In the genomic region with DNA sequence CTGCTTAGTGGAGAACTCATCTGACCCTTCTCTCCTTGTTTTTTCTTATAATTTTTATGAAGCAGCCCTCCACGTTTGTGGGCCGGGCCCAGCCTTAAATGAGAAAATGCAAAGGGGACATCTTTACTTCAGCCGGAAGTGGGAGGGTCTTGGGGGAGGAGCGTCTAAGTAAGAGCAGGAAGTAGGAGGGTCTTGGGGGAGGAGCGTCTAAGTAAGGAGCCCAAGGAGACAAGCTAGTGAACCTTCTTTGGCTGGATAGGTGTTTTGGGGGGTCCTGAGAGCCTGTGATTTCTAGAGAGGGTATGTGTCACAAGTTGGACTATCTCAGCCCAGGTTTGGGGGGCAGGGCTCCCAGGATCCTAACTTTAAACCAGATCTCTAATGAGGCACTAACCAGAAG, we compare ENCODE assay signal across 19 mouse cellular contexts. TPM values are rescaled to one million over a fixed set of nuclear protein-coding genes. Genes with fewer than 3 reads are reported as not detected.
"Had no signal": no experiment of that assay in that cellular context is flagged by ENCODE, and none has a peak within 500 bp of the region (broad histone marks: within the 10 kb centered on the region; RNA-seq: fewer than 3 reads in every experiment).

No protein-coding gene starts in this region.

- H3K36me3 ChIP-seq: limb, embryonic 13.5 days; stomach, embryonic 15.5 days had no signal

- H3K9ac ChIP-seq: limb, embryonic 13.5 days; liver, embryonic 14.5 days; midbrain, embryonic 13.5 days; stomach, embryonic 15.5 days had no signal

- DNase-seq: kidney, adult 2 months; kidney, postnatal 36 days; left cerebral cortex, postnatal 4 days; lung, adult 18-20 months; right cerebral cortex, postnatal 4 days; spleen, adult 18-20 months; thymus, adult 2 months; thymus, postnatal 4 days had no signal

- H3K9me3 ChIP-seq: limb, embryonic 13.5 days; midbrain, embryonic 13.5 days; neural tube, embryonic 12.5 days; stomach, embryonic 15.5 days had no signal

- H3K27me3 ChIP-seq: midbrain, embryonic 13.5 days; neural tube, embryonic 12.5 days; stomach, embryonic 15.5 days had no signal

- H3K27ac ChIP-seq: kidney, postnatal 0 days; limb, embryonic 13.5 days; liver, embryonic 14.5 days; midbrain, embryonic 13.5 days; neural tube, embryonic 12.5 days; stomach, embryonic 15.5 days had no signal

- H3K4me1 ChIP-seq: stomach, embryonic 15.5 days had no signal

- H3K4me3 ChIP-seq: limb, embryonic 13.5 days; midbrain, embryonic 13.5 days; neural tube, embryonic 12.5 days; stomach, embryonic 15.5 days had no signal

RNA-seq across cellular contexts. Expression of a gene that starts 27.4 kb away (rescaled TPM):
- total RNA-seq: liver, adult 2 months; megakaryocyte-erythroid progenitor cell, adult 5-6 weeks; monocyte, adult 5-6 weeks; neutrophil, adult 5-6 weeks had no signal
- polyA plus RNA-seq: limb, embryonic 13.5 days; liver, adult 2 months; liver, embryonic 14.5 days; lung, embryonic 16.5 days; midbrain, embryonic 13.5 days; neural tube, embryonic 12.5 days; stomach, embryonic 15.5 days had no signal
